Mouse (Mus musculus): ENCODE measurements at regions not wholly inside any gene's neighbourhood (a gene's known extent, or its start where the extent isn't known, plus 50 kb on each side); places are given as distances from the start of the nearest gene placed in this dataset.
"Not testable (repeated sequence)": the region's sequence is repeated elsewhere in the genome, so short reads cannot be mapped to it uniquely, and the experiment has no call there.

DNA sequence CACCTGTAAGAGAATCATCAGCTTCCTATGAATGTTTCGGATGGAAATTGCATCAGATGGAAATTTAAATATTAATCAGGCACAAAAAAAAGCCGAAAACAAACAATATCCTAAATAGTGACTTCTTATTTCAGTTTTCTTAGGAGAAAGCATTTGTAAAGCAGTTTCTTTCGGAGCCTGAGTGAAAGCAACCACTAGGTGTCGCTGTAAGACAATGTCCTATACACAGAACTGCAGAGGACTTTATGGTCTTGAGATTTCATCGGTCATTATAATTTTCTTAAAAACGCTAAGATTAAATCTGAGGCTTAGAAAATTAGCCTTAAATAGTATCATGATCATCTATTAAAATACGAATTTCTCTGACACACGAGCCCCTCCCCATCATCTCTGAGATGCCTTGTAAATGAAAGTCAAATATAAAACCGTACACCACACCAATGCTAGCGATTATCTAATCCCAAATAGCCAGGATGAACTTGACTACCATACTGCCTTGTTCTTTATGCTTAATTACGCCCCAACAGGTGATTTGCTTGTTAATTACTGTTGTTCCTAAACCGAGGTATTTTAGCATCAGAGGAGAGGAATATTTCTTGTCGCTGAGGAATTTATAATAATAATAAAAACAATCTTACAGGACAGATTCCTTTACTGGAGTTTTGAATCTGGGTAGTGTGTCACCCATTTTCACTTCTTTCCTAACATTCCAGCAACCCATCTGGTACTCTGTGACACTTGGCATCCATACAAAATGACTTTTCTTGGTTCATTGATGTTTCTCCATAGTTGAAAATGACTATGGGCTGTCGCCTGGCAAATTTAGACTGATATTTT, 480.0 kb downstream of the Hace1 start:
- ATAC-seq (ENCODE audit: extremely low read depth, insufficient number of reproducible peaks, low FRiP score, poor library complexity, severe bottlenecking), result no peak

DNA sequence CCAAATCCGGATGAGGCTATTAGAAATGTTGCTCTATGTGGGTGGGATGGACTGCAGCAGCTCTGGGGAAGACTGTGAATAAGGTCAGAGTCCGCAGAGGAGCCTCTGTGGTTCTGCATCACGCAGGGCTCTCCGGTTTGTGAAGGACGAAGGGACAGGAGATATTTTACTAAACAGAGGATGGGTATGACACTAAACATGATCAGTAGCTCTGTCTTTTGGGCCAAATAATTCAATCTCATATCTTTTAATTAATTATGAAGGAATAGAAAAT, 480.5 kb downstream of the Hace1 start:
- no peak for ATAC-seq (ENCODE audit: extremely low read depth, insufficient number of reproducible peaks, low FRiP score, poor library complexity, severe bottlenecking)

DNA sequence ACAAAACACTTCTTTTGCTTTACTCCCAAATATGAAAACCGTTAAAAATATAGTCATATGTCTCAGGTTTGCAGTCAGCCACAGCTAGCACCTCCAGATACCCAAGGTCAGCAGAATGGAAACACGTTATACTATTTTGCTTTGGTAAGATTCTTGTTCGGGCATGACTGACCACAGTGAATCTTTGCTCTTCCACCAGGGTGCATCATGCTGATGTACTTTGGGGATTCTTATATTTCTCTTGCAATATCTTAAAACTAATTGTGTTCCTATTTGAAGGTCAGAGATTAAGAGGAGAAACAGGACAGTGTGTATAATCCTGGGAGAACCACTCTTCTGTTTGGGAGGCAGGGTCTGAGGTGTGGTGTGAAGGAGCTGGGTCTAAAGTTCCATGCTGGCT, 481.7 kb downstream of the Hace1 start:
- ATAC-seq (ENCODE audit: extremely low read depth, insufficient number of reproducible peaks, low FRiP score, poor library complexity, severe bottlenecking), result no peak

DNA sequence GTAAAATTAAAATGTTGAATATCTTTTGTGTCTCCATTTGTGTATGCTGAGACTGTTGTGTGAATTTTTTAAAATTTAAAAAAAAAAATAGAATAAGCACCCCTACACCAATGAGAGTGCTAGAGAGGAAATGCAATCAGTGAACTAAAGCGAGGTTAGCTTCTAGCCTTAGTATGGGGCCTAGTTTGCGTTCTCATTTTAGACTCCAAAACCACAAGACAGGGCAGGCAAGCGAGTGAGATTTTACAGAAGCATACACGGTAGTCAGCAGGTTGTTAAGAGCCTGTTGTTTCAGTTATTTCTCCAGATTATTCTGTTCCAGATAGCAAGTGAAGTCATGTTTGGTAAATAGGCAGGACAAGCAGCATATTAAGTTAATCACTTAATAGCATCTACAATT, 486.2 kb downstream of the Hace1 start:
- no peak for ATAC-seq (ENCODE audit: extremely low read depth, insufficient number of reproducible peaks, low FRiP score, poor library complexity, severe bottlenecking)

DNA sequence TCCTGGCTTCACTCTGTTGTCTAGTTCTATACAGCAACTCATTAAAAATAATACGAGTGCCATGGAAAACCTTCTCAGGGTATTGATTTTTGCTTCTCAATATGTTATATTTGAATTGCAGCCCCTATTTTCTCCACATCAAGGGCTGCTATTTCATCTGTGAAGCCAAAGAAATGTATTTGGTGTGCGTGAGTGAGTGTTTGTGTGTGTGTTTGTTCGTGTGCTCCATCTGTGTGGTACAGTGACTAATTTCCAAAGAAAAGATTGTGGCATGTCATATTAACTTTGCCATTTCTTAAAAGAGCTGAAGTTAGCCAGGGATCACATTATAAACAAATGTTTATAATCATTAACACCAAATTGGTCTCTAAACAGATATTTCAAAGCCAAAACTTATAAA, 493.1 kb downstream of the Hace1 start:
- no peak for ATAC-seq (ENCODE audit: extremely low read depth, insufficient number of reproducible peaks, low FRiP score, poor library complexity, severe bottlenecking)

DNA sequence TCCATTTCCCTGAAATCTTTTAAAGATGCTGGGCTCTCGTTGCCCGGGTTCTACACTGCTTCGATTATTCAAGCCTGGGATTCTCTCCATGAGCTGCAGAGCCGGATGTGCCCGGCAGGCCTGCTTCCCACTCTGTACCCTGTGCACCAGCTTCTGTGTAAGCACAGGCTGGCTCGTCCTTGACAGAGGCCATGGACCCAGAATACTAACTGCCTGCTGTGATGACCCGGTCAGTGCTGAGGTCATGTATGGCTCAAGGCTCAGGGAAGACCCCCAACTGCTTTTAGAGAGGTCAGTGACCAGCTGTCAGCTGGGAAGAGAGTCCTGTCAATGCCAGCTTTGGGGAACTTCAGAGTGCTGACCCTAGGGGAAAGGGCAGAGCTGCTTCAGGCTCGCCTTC, 493.6 kb downstream of the Hace1 start:
- ATAC-seq (ENCODE audit: extremely low read depth, insufficient number of reproducible peaks, low FRiP score, poor library complexity, severe bottlenecking), result no peak

DNA sequence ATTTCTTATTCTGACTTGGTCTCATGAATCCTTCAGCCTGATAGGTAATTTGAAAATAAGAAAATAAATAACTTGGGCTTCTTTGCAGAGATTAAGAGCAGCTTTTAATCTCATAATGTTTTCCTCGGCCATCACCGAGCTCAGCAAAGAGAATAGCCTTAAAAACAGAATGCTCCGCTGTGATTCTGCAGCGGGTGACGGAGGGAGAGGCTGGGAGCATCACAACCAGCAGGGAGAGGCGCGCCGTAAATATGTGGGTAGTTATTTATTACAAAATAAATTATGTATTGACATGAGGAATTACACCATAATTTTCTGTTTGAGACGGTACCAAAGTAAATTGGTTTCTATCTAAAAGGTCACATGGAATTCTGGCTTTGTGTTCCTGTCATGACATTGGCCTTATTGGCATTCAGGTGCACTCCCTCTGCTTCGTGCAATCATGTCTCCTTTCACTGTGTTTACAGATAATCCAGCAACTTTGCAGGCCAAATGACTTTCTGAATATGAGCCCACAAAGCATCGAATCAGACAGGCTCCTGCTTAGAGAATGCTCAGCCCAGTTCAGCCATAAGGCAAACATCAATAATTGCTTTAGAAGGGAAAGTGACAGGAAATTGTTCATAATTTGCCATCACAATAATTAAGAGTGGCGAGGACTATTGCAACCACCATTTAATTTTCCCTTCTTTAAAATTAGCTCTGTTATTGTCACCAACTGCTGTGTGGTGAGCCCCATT, 494.4 kb downstream of the Hace1 start:
- ATAC-seq (ENCODE audit: extremely low read depth, insufficient number of reproducible peaks, low FRiP score, poor library complexity, severe bottlenecking), result no peak

DNA sequence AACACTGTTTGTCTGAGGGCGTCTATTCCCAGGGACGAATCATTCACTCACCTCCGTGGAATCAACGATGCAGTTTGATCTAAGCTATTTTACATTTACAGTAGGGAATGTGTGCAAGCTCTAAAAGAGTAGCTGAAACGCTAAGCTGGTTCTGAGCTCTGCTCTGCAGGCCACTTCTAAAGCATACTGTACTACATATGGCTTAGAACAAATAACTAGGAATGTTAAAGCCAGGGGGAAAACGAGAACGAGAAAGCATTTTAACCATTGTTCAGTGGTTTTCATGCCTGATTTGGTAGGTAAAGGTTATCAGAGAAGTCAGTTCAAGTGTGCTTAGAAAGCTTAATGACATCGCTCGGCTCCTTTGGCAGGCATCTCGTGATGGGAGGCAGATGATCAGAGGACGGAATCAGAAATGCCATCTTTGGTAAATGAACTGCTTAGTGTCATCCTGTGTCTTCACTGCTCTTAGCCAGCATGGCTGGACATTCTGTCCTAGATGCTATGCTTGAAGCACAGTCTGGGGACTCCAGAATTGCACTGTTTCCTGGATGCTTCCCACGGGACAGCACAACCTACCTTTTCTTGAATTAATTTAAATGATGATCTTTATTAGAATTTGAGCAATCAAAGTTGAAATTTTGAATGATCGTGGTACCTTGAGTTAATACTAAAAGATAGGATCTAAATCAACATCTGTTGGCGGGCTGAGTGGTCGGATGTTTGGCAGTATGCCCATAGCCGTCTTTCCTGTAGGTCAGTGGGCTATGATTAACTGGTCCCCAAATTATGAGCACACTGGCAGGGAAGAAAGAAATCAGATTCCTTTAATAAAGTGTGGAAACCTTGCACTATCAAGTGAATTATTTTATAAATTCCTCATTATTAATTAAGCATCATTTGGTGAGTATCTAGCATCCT, 495.2 kb downstream of the Hace1 start:
- no peak for ATAC-seq (ENCODE audit: extremely low read depth, insufficient number of reproducible peaks, low FRiP score, poor library complexity, severe bottlenecking)

DNA sequence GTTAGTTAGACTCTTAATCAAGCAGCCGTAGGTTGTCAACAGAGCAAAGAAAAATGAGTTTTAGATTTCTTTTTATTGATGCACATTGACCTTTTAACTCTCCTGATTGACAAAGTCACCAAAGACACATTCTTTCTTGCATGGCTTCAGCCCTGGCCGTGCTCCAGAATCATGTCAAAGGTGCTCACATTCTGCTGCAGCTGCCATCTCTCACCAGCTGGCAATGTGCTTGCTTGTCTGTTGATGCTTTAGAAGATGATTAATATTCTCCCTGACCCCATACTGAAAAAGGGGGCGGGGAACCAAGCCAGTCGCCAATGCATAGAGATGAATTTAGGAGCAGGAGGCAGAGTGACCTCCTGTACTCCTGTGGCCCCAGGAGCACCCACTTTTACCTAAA, 510.1 kb downstream of the Hace1 start:
- ATAC-seq (ENCODE audit: extremely low read depth, insufficient number of reproducible peaks, low FRiP score, poor library complexity, severe bottlenecking), result no peak

DNA sequence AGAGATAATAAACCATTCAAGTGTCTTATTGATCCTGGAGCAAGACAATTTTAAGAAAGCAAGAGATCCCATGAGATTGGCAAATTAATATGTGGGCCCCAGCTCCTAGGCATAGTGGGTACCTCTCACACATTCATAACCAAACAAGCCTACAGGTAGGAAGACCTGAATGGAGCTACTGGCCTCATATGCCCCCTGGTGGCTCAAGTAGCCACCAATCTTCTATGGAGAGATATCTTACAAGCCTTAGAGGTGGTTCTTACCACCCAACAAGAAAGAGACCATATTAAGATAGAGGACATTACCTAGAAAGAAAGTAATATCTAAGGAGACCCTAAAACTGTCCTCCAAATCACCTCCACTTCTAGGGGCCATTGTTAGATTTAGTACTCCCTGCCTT, 523.2 kb downstream of the Hace1 start:
- ATAC-seq (ENCODE audit: extremely low read depth, insufficient number of reproducible peaks, low FRiP score, poor library complexity, severe bottlenecking), result no peak

DNA sequence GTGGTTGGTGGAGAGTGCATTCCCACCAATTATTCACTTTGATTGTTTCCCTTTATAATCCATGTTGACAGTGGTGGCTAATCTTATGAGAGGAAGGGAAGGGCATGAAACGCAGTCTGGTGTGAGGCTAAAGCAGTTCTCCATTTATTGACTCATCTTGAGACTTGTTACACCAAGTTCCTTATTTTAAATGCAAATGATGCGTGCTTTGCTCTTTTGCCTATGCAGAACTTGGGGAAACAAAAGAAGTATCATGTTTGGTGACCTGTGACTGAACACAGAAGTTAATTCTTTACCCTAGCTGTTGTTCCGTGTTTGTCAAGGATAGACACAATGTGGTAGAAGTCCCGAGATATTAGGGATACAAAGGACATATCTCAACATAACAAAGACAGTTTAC, 531.2 kb downstream of the Hace1 start:
- ATAC-seq (ENCODE audit: extremely low read depth, insufficient number of reproducible peaks, low FRiP score, poor library complexity, severe bottlenecking), result no peak

DNA sequence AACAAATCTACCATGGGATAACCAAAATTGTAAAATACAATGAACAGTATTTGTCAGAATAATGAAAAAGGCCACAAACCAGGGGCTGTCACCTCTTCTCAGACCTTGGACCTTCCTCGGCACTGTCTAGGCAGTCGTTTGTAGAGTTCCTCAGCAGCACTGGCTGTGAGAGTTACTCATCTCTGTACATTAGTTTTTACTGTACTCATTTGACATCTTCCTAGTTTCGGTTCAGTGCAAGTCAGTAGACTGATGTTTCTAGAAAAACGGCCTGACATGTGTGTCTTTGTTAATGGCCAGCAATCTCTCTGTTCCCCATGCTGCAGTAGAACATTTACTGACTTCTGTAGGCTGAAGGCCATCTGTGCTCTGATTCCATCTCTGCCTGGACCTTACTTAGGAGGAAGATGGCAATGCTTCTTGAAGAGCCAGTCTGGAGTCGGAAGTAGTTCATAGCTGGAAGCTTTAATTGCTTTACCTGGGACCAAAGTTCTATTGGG, 537.1 kb downstream of the Hace1 start:
- no peak for ATAC-seq (ENCODE audit: extremely low read depth, insufficient number of reproducible peaks, low FRiP score, poor library complexity, severe bottlenecking)

DNA sequence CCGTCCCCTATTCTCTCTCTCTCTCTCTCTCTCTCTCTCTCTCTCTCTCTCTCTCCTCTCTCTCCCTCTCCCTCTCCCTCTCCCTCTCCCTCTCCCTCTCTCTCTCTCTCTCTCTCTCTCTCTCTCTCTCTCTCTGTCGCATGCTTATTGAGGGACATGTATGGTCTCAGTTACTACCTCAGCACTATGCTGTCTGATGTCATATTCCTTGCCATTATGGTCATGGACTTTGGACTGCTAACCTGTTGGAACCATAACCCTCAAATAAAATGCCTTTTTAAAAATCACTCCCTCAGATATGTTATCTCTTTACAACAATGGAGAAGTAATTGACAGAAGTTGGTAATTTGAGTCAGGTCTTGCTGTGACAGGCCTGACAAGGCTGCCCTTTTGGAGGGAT, 544.8 kb downstream of the Hace1 start:
- not testable (repeated sequence) for ATAC-seq (ENCODE audit: extremely low read depth, insufficient number of reproducible peaks, low FRiP score, poor library complexity, severe bottlenecking)

DNA sequence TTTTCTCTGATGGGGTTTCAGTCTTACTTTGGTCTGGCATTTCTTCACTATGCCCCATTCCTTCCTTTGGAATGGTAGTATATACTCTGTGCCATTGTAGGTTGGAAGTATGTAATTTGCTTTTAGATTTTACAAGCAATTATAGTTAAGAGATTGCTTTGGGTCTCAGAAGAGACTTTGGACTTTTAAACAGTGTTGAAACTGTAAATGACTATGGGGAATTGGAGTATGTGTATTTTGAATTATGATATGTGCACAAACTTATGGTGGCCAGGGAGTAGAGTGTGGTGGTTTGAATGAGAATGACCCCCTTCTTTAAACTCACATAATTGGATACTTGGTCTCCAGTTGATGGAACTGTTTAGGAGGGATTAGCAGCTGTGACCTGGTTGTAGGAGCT, 546.2 kb downstream of the Hace1 start:
- no peak for ATAC-seq (ENCODE audit: extremely low read depth, insufficient number of reproducible peaks, low FRiP score, poor library complexity, severe bottlenecking)

DNA sequence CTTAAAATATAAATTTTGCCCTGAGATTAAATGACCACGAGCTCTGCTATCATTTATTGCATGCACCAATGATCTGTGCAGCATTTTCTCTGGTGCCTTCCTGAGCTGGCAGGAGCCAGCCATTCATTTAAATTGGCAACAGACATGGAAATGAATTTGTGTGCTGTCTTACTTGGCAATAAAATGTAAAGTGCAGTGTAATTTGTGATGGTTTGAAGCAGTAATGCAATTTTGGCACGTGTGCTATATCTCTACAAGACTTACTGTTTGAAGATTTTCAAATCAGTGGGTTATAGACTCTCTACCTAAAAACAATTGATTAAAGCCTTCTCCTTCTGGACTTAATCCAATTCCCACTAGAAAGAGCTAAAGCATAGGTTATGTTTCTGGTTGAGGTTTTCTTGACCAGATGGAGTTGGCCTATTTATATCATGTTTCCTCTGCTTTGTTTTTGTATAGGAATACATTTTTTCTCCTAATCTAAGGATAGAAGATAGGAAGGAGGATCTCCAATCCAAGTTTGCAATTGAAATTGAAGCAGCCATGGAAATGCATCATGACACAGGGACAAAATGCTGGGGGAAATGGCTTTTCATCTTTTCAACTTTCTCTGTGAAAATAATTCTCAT, 557.6 kb downstream of the Hace1 start:
- ATAC-seq (ENCODE audit: extremely low read depth, insufficient number of reproducible peaks, low FRiP score, poor library complexity, severe bottlenecking), result no peak

DNA sequence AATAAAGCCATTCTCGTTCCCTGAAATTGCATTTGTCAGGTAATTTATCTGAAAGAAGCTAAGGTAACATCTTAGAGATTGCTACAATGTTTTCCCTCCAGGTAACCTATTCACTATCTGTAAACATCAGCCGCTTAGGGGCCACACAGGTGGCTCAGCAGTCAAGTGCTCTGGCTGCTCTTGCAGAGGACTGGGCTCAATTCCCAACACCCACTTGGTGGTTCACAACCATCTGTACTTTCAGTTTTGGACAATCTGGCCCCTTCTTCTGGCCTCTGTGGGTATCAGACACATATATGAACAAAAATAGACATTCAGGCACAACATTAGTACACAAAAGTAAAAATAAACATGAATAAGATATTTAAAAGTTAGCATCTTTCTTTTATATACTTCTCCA, 596.4 kb downstream of the Hace1 start:
- ATAC-seq (ENCODE audit: extremely low read depth, insufficient number of reproducible peaks, low FRiP score, poor library complexity, severe bottlenecking), result no peak

DNA sequence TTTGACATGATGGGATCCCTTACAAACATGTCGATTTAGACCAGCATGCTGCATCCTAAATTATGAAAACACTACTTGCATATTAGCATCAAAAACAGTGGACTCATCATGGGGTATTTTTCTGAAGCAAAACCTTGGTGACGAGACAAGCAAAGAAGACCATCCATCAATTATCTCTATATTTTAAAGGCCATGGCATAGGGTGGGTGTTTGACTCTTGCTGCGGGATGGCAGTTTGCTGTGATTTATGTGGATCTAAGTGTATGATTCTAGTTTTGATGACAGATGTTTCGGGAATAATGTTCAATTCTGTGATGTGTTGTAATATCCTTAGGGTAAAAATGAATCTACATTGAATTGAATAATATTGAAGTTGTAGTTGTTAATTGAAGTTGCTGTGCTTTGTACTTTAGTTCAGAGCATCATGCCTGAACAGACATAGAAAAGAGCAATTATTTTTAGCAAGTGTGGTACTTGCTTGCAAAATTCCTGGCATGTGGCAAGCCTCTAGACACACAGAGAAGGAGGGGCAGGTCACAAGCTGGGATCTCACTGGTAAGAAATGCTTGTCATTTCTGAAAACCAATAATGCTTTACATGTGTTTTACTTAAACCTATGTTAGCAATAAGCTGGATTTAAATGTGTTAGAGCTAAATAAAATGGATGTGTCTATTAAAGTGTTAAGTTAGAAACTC, 608.3 kb downstream of the Hace1 start:
- no peak for ATAC-seq (ENCODE audit: extremely low read depth, insufficient number of reproducible peaks, low FRiP score, poor library complexity, severe bottlenecking)

DNA sequence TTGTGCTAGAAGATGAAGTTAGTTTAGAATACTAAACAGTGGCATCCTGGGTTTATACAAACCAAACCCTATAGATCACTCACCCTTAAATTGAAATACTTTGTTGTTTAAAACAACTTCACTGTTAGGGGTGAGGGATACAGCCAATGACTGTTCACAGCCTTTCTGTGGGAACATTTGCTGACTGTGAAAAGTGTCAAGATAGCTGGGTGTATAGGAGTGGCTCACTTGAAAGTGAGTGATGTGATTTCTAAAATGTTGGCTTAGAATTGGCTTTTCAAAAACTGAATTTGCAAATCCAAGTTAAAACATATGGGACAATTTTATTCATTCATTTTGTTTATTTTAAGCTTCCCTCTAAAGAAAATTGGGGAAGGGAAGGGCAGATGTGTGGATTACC, 616.5 kb downstream of the Hace1 start:
- no peak for ATAC-seq (ENCODE audit: extremely low read depth, insufficient number of reproducible peaks, low FRiP score, poor library complexity, severe bottlenecking)
